Mouse (Mus musculus): Measurements from ENCODE around the gene Cldnd1. TPM values are rescaled to one million over a fixed set of nuclear protein-coding genes. Genes with fewer than 3 reads are reported as not detected.

Gene Cldnd1
- 134 and 145 TPM in 2 replicates for polyA plus RNA-seq (2014; fragmentation: Nextera tagmentation; extraction: Ambion mirVana)

- peak within 1 kb of the TSS; percentile 69 for H3K27ac ChIP-seq (ENCODE audit: low read depth, low read length)
- peak within 1 kb of the TSS; percentile 73 for H3K4me3 ChIP-seq (ENCODE audit: low read depth, low read length)
- peak within 1 kb of the TSS; percentile 70 for H3K4me2 ChIP-seq (ENCODE audit: low read length)
- no peaks in the 10 kb centered on the region for H3K27me3 ChIP-seq (replicated peaks; ENCODE audit: control insufficient read depth, insufficient read depth, low read length)
- no peaks in the 10 kb centered on the region for H3K9me3 ChIP-seq (replicated peaks; ENCODE audit: control insufficient read depth, low read length)
- H3K36me3 ChIP-seq (ENCODE audit: control insufficient read depth, insufficient read depth, low read length) = peaks cover 26% of the 10 kb centered on the region
- H3K4me1 ChIP-seq (ENCODE audit: control insufficient read depth, insufficient read depth, low read length) = peaks cover 4% of the 10 kb centered on the region
- peak within 1 kb of the TSS; percentile 78 for H3K9ac ChIP-seq (ENCODE audit: low read length)
- peak; percentile 100 for ATAC-seq
- WGBS = 1% methylated on average over 34 of the region's 35 CpGs
- peak; percentile 98 for DNase-seq (ENCODE audit: low spot score)
Measured at GRCm38 (mm10) chr16:58727477-58728131, at the start of gene Cldnd1. TSS of gene Cldnd1 (plus strand) at chr16:58727910.

- ATAC-seq = no peak
- no peaks in the 10 kb centered on the region for H3K27me3 ChIP-seq (replicated peaks; ENCODE audit: control insufficient read depth, insufficient read depth, low read length)
- no peak overlapping the region for H3K9ac ChIP-seq (ENCODE audit: low read length)
- H3K4me1 ChIP-seq (ENCODE audit: control insufficient read depth, insufficient read depth, low read length) = no peaks in the 10 kb centered on the region
- H3K36me3 ChIP-seq (ENCODE audit: control insufficient read depth, insufficient read depth, low read length) = peaks cover 28% of the 10 kb centered on the region
- no peaks in the 10 kb centered on the region for H3K9me3 ChIP-seq (replicated peaks; ENCODE audit: control insufficient read depth, low read length)
- no peak overlapping the region for H3K27ac ChIP-seq (ENCODE audit: low read depth, low read length)
- 86% methylated on average over 7 of the region's 7 CpGs for WGBS
- no peak for DNase-seq (ENCODE audit: low spot score)
- H3K4me2 ChIP-seq (ENCODE audit: low read length) = no peak overlapping the region
- no peak overlapping the region for H3K4me3 ChIP-seq (ENCODE audit: low read depth, low read length)
Measured at GRCm38 (mm10) chr16:58678660-58679059, 49.0 kb upstream of the Cldnd1 start.

- DNase-seq (ENCODE audit: low spot score) (no peak), ATAC-seq (no peak)
- no peak overlapping the region for H3K9ac ChIP-seq (ENCODE audit: low read length)
- no peak overlapping the region for H3K4me3 ChIP-seq (ENCODE audit: low read depth, low read length)
- 80% methylated on average over 6 of the region's 6 CpGs for WGBS
- H3K36me3 ChIP-seq (ENCODE audit: control insufficient read depth, insufficient read depth, low read length) = peaks cover 6% of the 10 kb centered on the region
- H3K4me2 ChIP-seq (ENCODE audit: low read length) = no peak overlapping the region
- no peak overlapping the region for H3K27ac ChIP-seq (ENCODE audit: low read depth, low read length)
- H3K9me3 ChIP-seq (replicated peaks; ENCODE audit: control insufficient read depth, low read length) = no peaks in the 10 kb centered on the region
- no peaks in the 10 kb centered on the region for H3K27me3 ChIP-seq (replicated peaks; ENCODE audit: control insufficient read depth, insufficient read depth, low read length)
- H3K4me1 ChIP-seq (ENCODE audit: control insufficient read depth, insufficient read depth, low read length) = no peaks in the 10 kb centered on the region
Measured at GRCm38 (mm10) chr16:58682046-58682445, 45.7 kb upstream of the Cldnd1 start.

GRCm38 (mm10) chr16:58682870-58683269 lies 44.8 kb upstream of the Cldnd1 start:
- Histone ChIP-seq H3K27me3 (replicated peaks; ENCODE audit: control insufficient read depth, insufficient read depth, low read length) (no peaks in the 10 kb centered on the region), H3K27ac (ENCODE audit: low read depth, low read length) (no peak overlapping the region), H3K9me3 (replicated peaks; ENCODE audit: control insufficient read depth, low read length) (no peaks in the 10 kb centered on the region), H3K4me2 (ENCODE audit: low read length) (no peak overlapping the region), H3K36me3 (ENCODE audit: control insufficient read depth, insufficient read depth, low read length) (no peaks in the 10 kb centered on the region; the same call in 1 of the 2 replicates), H3K9ac (ENCODE audit: low read length) (no peak overlapping the region), H3K4me3 (ENCODE audit: low read depth, low read length) (no peak overlapping the region), H3K4me1 (ENCODE audit: control insufficient read depth, insufficient read depth, low read length) (no peaks in the 10 kb centered on the region)
- WGBS = 84% methylated on average over 7 of the region's 7 CpGs
- ATAC-seq = no peak
- DNase-seq (ENCODE audit: low spot score) = no peak

GRCm38 (mm10) chr16:58683911-58684310 lies 43.8 kb upstream of the Cldnd1 start:
- DNase-seq (ENCODE audit: low spot score) = no peak
- no peak overlapping the region for H3K4me3 ChIP-seq (ENCODE audit: low read depth, low read length)
- no peak overlapping the region for H3K9ac ChIP-seq (ENCODE audit: low read length)
- H3K27ac ChIP-seq (ENCODE audit: low read depth, low read length) = no peak overlapping the region
- no peaks in the 10 kb centered on the region for H3K9me3 ChIP-seq (replicated peaks; ENCODE audit: control insufficient read depth, low read length)
- no peaks in the 10 kb centered on the region for H3K36me3 ChIP-seq (ENCODE audit: control insufficient read depth, insufficient read depth, low read length)
- no peak overlapping the region for H3K4me2 ChIP-seq (ENCODE audit: low read length)
- no peaks in the 10 kb centered on the region for H3K4me1 ChIP-seq (ENCODE audit: control insufficient read depth, insufficient read depth, low read length)
- no peak for ATAC-seq
- WGBS = 91% methylated on average over 4 of the region's 4 CpGs
- no peaks in the 10 kb centered on the region for H3K27me3 ChIP-seq (replicated peaks; ENCODE audit: control insufficient read depth, insufficient read depth, low read length)

GRCm38 (mm10) chr16:58684537-58684936 lies 43.2 kb upstream of the Cldnd1 start:
- DNase-seq (ENCODE audit: low spot score) = no peak
- ATAC-seq = no peak
- no peaks in the 10 kb centered on the region for H3K27me3 ChIP-seq (replicated peaks; ENCODE audit: control insufficient read depth, insufficient read depth, low read length)
- H3K4me2 ChIP-seq (ENCODE audit: low read length) = no peak overlapping the region
- no peak overlapping the region for H3K27ac ChIP-seq (ENCODE audit: low read depth, low read length)
- H3K36me3 ChIP-seq (ENCODE audit: control insufficient read depth, insufficient read depth, low read length) = no peaks in the 10 kb centered on the region
- H3K4me1 ChIP-seq (ENCODE audit: control insufficient read depth, insufficient read depth, low read length) = no peaks in the 10 kb centered on the region
- H3K4me3 ChIP-seq (ENCODE audit: low read depth, low read length) = no peak overlapping the region
- H3K9me3 ChIP-seq (replicated peaks; ENCODE audit: control insufficient read depth, low read length) = no peaks in the 10 kb centered on the region
- no peak overlapping the region for H3K9ac ChIP-seq (ENCODE audit: low read length)

- ATAC-seq = no peak
- 83% methylated on average over 20 of the region's 20 CpGs for WGBS
Measured at GRCm38 (mm10) chr16:58685548-58686537, 41.9 kb upstream of the Cldnd1 start.

GRCm38 (mm10) chr16:58688534-58688933 lies 39.2 kb upstream of the Cldnd1 start:
- no peak for ATAC-seq
- 91% methylated on average over 1 of the region's 1 CpGs for WGBS
- Histone ChIP-seq H3K27me3 (replicated peaks; ENCODE audit: control insufficient read depth, insufficient read depth, low read length) (no peaks in the 10 kb centered on the region), H3K9me3 (replicated peaks; ENCODE audit: control insufficient read depth, low read length) (no peaks in the 10 kb centered on the region), H3K4me2 (ENCODE audit: low read length) (no peak overlapping the region), H3K4me1 (ENCODE audit: control insufficient read depth, insufficient read depth, low read length) (no peaks in the 10 kb centered on the region), H3K27ac (ENCODE audit: low read depth, low read length) (no peak overlapping the region), H3K4me3 (ENCODE audit: low read depth, low read length) (no peak overlapping the region), H3K36me3 (ENCODE audit: control insufficient read depth, insufficient read depth, low read length) (no peaks in the 10 kb centered on the region), H3K9ac (ENCODE audit: low read length) (no peak overlapping the region)
- DNase-seq (ENCODE audit: low spot score) = no peak

More at GRCm38 (mm10) chr16:58685548-58686537, 41.9 kb upstream of the Cldnd1 start:
- DNase-seq (ENCODE audit: low spot score) = no peak
- Histone ChIP-seq H3K4me1 (ENCODE audit: control insufficient read depth, insufficient read depth, low read length) (no peaks in the 10 kb centered on the region), H3K4me2 (ENCODE audit: low read length) (no peak overlapping the region), H3K36me3 (ENCODE audit: control insufficient read depth, insufficient read depth, low read length) (no peaks in the 10 kb centered on the region), H3K9me3 (replicated peaks; ENCODE audit: control insufficient read depth, low read length) (no peaks in the 10 kb centered on the region), H3K27me3 (replicated peaks; ENCODE audit: control insufficient read depth, insufficient read depth, low read length) (no peaks in the 10 kb centered on the region), H3K4me3 (ENCODE audit: low read depth, low read length) (no peak overlapping the region), H3K27ac (ENCODE audit: low read depth, low read length) (no peak overlapping the region), H3K9ac (ENCODE audit: low read length) (no peak overlapping the region)
